Mouse (Mus musculus) myocyte (in vitro differentiated cells): ENCODE results near the gene Faap24. TPM values are rescaled to one million over a fixed set of nuclear protein-coding genes. Genes with fewer than 3 reads are reported as not detected.
A peak's percentile ranks its signal among the peaks of the same experiment; 100 is the strongest.

ENCODE experiments used
- H3K27me3 ChIP-seq: one replicate; pipeline ENCODE4 v1.6.1; 2011; ENCODE audit not compliant: control insufficient read depth, insufficient read depth, insufficient read length
- H3K36me3 ChIP-seq: one replicate; pipeline ENCODE4 v1.6.1; 2011; ENCODE audit not compliant: control insufficient read depth, insufficient read depth
- H3K4me2 ChIP-seq: one replicate; pipeline ENCODE4 v1.6.1; 2011; ENCODE audit warnings: low read depth, control low read depth
- H3K4me3 ChIP-seq: one replicate; pipeline ENCODE4 v1.5.1; 2011; ENCODE audit warnings: mild to moderate bottlenecking, control low read depth, moderate library complexity
- H3K79me2 ChIP-seq: one replicate; pipeline ENCODE4 v1.6.1; 2011; ENCODE audit not compliant: control insufficient read depth, insufficient read depth
- H3ac ChIP-seq: one replicate; pipeline ENCODE4 v1.6.1; 2011; ENCODE audit not compliant: control insufficient read depth, insufficient read length
- CEBPB ChIP-seq: IDR thresholded peaks from 2 replicates; pipeline ENCODE4 v1.6.1; 2011; ENCODE audit warnings: mild to moderate bottlenecking, moderate library complexity; ENCODE audit not compliant: poor library complexity, insufficient read depth, severe bottlenecking
- E2F4 ChIP-seq: IDR thresholded peaks from one replicate; pipeline ENCODE4 v1.6.1; 2011; ENCODE audit warnings: mild to moderate bottlenecking, control low read depth, moderate library complexity; ENCODE audit not compliant: insufficient read depth
- MAX ChIP-seq: IDR thresholded peaks from one replicate; pipeline ENCODE4 v1.6.1; 2011; ENCODE audit warnings: low read depth, mild to moderate bottlenecking, control low read depth
- MYOD1 ChIP-seq, 3 experiments: IDR thresholded peaks; one replicate each; pipeline ENCODE4 v1.6.1; 2011; ENCODE audit warnings: control low read depth in 2 of 3, low read depth in 2 of 3, mild to moderate bottlenecking in 2 of 3, moderate library complexity in 1 of 3; ENCODE audit not compliant: insufficient read length in 2 of 3, control insufficient read depth in 1 of 3
- MYOG ChIP-seq, 3 experiments: IDR thresholded peaks; one replicate each; pipeline ENCODE4 v1.6.1; 2011; ENCODE audit warnings: control low read depth in 2 of 3, low read depth in 2 of 3, mild to moderate bottlenecking in 2 of 3; ENCODE audit not compliant: insufficient read length in 2 of 3, control insufficient read depth in 1 of 3, insufficient read depth in 1 of 3
- POLR2A ChIP-seq: IDR thresholded peaks from one replicate; pipeline ENCODE4 v1.6.1; 2011; ENCODE audit warnings: low read depth, mild to moderate bottlenecking, control low read depth, moderate library complexity; ENCODE audit not compliant: insufficient read length
- POLR2AphosphoS2 ChIP-seq: IDR thresholded peaks from one replicate; pipeline ENCODE4 v1.6.1; 2011; ENCODE audit warnings: low read depth, control low read depth; ENCODE audit not compliant: insufficient read length
- REST ChIP-seq: IDR thresholded peaks from one replicate; pipeline ENCODE4 v1.6.1; 2011; ENCODE audit warnings: mild to moderate bottlenecking, control low read depth, moderate library complexity; ENCODE audit not compliant: insufficient read depth, insufficient read length
- SRF ChIP-seq: IDR thresholded peaks from one replicate; pipeline ENCODE4 v1.6.1; 2011; ENCODE audit warnings: low read depth; ENCODE audit not compliant: control insufficient read depth, insufficient read length
- TCF12 ChIP-seq: IDR thresholded peaks from one replicate; pipeline ENCODE4 v1.6.1; 2011; ENCODE audit warnings: mild to moderate bottlenecking, control low read depth; ENCODE audit not compliant: poor library complexity, insufficient read depth, severe bottlenecking
- TCF3 ChIP-seq: IDR thresholded peaks from one replicate; pipeline ENCODE4 v1.6.1; 2011; ENCODE audit warnings: low read depth, control low read depth; ENCODE audit not compliant: insufficient read length
- USF1 ChIP-seq: IDR thresholded peaks from one replicate; pipeline ENCODE4 v1.6.1; 2011; ENCODE audit warnings: low read depth, mild to moderate bottlenecking, control low read depth, moderate library complexity
- polyA plus RNA-seq: library from polyadenylated mRNA; unstranded; fragments of >200 nt; fragmentation: generic; extraction: Trizol; gene quantifications from one replicate; pipeline ENCODE4 v1.2.1, GENCODE M21; 2012; ENCODE audit warnings: missing spikeins

Faap24 gene
- polyA plus RNA-seq = 6.8 TPM

DNA sequence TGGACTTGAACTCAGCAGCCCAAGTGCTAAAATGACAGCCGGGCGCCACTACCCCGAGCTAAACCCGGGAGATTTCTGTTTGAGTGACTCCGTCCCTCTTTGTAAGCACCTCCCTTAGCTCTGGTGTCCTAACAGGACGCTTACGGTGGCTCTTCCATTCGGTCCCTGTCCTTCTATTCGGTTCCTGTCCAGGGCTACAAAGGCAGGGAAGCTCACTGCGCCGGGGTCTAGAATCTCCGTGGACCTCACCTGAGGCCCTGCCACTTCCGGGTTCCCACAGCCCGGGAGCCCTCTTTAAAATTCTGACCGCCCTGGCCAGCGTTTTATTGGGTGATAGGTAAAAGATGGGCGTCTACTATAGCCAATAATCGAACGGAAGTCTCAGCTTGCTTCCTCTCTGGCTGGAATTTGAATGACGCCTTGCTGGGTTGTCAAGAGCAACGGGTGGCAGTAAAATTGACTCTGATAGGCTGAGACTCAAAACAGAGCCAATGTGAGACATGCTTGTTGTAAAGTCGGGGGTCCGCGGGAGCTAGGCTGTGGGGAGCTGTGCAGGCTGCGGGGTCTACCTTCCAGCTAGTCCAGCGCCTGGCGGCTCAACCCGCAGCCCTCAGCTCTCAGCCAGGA lies at the start of gene Faap24, which contains the start of gene Cep89:
TSS of gene Faap24 (minus strand) at position 295 of the 627 bp plus-strand sequence.
TSS of gene Cep89 (plus strand) at position 494 of the 627 bp plus-strand sequence.
- H3K4me2 ChIP-seq = peak within 1 kb of the TSS; percentile 97
- H3K27me3 ChIP-seq = no peaks in the 10 kb centered on the region
- H3K4me3 ChIP-seq = peak within 1 kb of the TSS; percentile 68
- H3K36me3 ChIP-seq = no peaks in the 10 kb centered on the region
- H3ac ChIP-seq = peak within 1 kb of the TSS; percentile 19
- peak; percentile 53 for TF ChIP-seq POLR2AphosphoS2
- no peak for TF ChIP-seq SRF
- TF ChIP-seq E2F4 = peak; percentile 87
- no peak for TF ChIP-seq MYOG (IDR thresholded peaks at IDR 0.05; ENCODE audit: control insufficient read depth in 1 of 3, insufficient read depth in 1 of 3, insufficient read length in 2 of 3, low read depth in 2 of 3)
- TF ChIP-seq TCF3 = no peak
- no peak for TF ChIP-seq USF1
- no peak for TF ChIP-seq MYOD1 (IDR thresholded peaks at IDR 0.05; ENCODE audit: control insufficient read depth in 1 of 3, insufficient read length in 2 of 3, low read depth in 2 of 3)
- no peak for TF ChIP-seq CEBPB
- TF ChIP-seq MAX = no peak
- TF ChIP-seq REST = no peak
- TF ChIP-seq POLR2A = peak; percentile 43
- H3K79me2 ChIP-seq = peaks cover 5% of the 10 kb centered on the region

DNA sequence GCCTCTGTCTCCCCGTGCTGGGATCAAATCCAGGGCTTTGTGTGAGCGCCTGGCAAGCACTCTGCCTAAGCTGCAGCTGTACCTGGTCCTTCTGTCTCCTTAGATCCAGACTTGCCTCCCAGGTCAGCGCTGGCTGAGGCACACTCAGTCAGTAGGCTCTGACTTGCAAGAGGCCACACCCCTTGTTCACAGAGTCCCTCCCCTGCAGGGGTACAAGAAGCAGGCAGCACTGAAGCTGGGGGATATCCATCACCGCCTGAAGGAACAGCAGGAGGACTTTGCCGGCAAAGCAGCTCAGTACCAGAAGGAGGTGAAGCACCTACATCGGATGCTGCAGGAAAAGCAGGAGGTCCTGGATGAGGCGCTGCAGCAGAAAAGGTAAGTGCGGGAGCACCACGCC lies 38.6 kb upstream of the Faap24 start:
- no peak overlapping the region for H3K4me3 ChIP-seq
- TF ChIP-seq TCF3 (no peak), USF1 (no peak), MYOD1 (IDR thresholded peaks at IDR 0.05; ENCODE audit: control insufficient read depth in 1 of 3, insufficient read length in 2 of 3, low read depth in 2 of 3) (no peak)
- H3ac ChIP-seq = no peak overlapping the region
- H3K36me3 ChIP-seq = no peaks in the 10 kb centered on the region
- H3K79me2 ChIP-seq = no peaks in the 10 kb centered on the region
- no peak overlapping the region for H3K4me2 ChIP-seq
- H3K27me3 ChIP-seq = no peaks in the 10 kb centered on the region

DNA sequence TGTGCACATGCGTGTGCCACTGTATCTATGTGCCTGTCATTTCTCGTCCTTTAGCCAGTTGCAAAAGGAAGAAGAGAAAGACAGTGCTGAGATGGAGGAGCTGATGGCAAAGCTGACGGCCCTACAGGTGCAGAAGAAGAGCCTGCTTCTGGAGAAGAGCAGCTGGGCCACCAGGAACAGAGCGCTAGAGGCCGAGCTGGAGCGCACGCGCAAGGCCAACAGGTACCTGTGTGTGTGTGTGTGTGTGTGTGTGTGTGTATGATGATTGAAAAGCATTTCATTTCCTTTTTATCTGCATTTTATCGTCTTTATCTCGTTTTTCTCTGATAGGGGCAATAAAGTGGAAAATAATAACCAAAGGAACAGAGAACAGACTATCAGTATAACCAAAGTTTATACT lies 31.5 kb upstream of the Faap24 start:
- Histone ChIP-seq H3K4me3 (no peak overlapping the region), H3K27me3 (no peaks in the 10 kb centered on the region), H3K79me2 (no peaks in the 10 kb centered on the region), H3K4me2 (no peak overlapping the region), H3ac (no peak overlapping the region), H3K36me3 (peaks cover 8% of the 10 kb centered on the region)
- TF ChIP-seq POLR2AphosphoS2 = no peak
- no peak for TF ChIP-seq MYOD1 (IDR thresholded peaks at IDR 0.05; ENCODE audit: control insufficient read depth in 1 of 3, insufficient read length in 2 of 3, low read depth in 2 of 3)
- no peak for TF ChIP-seq POLR2A
- no peak for TF ChIP-seq TCF3
- TF ChIP-seq REST = no peak
- no peak for TF ChIP-seq TCF12

DNA sequence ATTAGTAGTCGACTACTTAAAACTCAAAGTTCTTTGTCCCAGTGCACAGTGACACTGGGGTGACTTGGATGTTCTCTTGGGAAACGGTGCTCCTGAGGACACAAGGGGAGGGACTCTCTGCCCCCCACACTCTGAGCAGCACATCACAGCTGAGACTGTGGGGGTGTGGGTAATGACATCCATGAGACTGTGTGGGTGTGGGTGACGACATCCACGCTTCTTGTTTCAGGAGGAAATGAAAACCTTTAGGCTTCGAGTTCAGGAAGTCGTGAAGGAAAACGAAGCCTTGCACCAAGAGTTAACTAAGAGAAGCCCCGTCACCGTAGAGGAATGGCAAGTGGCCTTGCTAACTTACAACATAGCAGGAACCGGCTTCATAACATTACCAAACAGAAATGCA lies 26.4 kb upstream of the Faap24 start:
- H3K36me3 ChIP-seq = peaks cover 15% of the 10 kb centered on the region
- H3K27me3 ChIP-seq = no peaks in the 10 kb centered on the region
- TF ChIP-seq SRF (no peak), MYOD1 (IDR thresholded peaks at IDR 0.05; ENCODE audit: control insufficient read depth in 1 of 3, insufficient read length in 2 of 3, low read depth in 2 of 3) (no peak), MYOG (IDR thresholded peaks at IDR 0.05; ENCODE audit: control insufficient read depth in 1 of 3, insufficient read depth in 1 of 3, insufficient read length in 2 of 3, low read depth in 2 of 3) (no peak), E2F4 (no peak), TCF12 (no peak), TCF3 (no peak), MAX (no peak), REST (no peak), USF1 (no peak), CEBPB (no peak)
- no peak overlapping the region for H3K4me2 ChIP-seq
- H3ac ChIP-seq = no peak overlapping the region
- no peak overlapping the region for H3K4me3 ChIP-seq
- H3K79me2 ChIP-seq = no peaks in the 10 kb centered on the region

DNA sequence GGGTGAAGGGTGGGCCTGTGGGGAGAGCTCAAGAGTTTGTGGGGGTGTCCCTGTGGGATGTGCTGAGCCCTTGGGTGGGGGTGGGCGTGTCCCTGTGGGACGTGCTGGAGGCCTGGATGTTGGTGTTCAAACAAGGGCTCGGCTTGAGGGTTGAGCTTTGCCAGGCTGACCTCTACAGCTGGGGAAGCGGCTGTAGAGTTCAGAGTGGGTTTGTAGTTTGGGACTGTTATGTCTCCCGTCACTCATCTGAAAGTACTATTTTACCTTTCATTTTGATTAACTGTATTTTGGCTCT lies 20.0 kb upstream of the Faap24 start:
- Histone ChIP-seq H3K4me3 (no peak overlapping the region), H3K79me2 (no peaks in the 10 kb centered on the region), H3K36me3 (peaks cover 8% of the 10 kb centered on the region), H3ac (no peak overlapping the region), H3K4me2 (no peak overlapping the region), H3K27me3 (no peaks in the 10 kb centered on the region)
- no peak for TF ChIP-seq POLR2AphosphoS2
